In genomic region chr8:124663874-124664230, GRCm38 (mm10) we compare ENCODE assay signal across 7 mouse cellular contexts. TPM values are rescaled to one million over a fixed set of nuclear protein-coding genes. Genes with fewer than 3 reads are reported as not detected.
DNase-seq lines count a peak whose midpoint lies in the region; ATAC-seq and TF ChIP-seq lines count a peak whose summit lies in the region.

No protein-coding gene starts in this region.

- no peaks in the 10 kb centered on the region for H3K9me3 ChIP-seq in lung, postnatal 0 days (ENCODE audit: low read length)
- H3K9me3 ChIP-seq in forebrain, embryonic 12.5 days, result no peaks in the 10 kb centered on the region
- H3K9me3 ChIP-seq in limb, embryonic 12.5 days, result no peaks in the 10 kb centered on the region

- no peak for TF ChIP-seq EP300 in lung, postnatal 0 days (IDR thresholded peaks at IDR 0.05)

- 0 out of 2 replicates have a peak overlapping the region, but pooled peaks have one; percentile 84 for H3K4me3 ChIP-seq in lung, postnatal 0 days (ENCODE audit: low read depth, low read length)
- H3K4me3 ChIP-seq in forebrain, embryonic 12.5 days (replicated peaks), result peak overlapping the region; percentile 86
- peak overlapping the region; percentile 89 for H3K4me3 ChIP-seq in limb, embryonic 12.5 days (replicated peaks)

- WGBS in lung, postnatal 0 days, result 59% methylated on average over 4 of the region's 4 CpGs
- WGBS in forebrain, embryonic 12.5 days, result 43% methylated on average over 4 of the region's 4 CpGs
- WGBS in limb, embryonic 12.5 days, result 53% methylated on average over 4 of the region's 4 CpGs

- no peaks in the 10 kb centered on the region for H3K27me3 ChIP-seq in lung, postnatal 0 days (replicated peaks; ENCODE audit: insufficient read depth, low read length)
- no peaks in the 10 kb centered on the region for H3K27me3 ChIP-seq in forebrain, embryonic 12.5 days
- no peaks in the 10 kb centered on the region for H3K27me3 ChIP-seq in limb, embryonic 12.5 days
- no peaks in the 10 kb centered on the region for H3K27me3 ChIP-seq in splenic B cell, adult 2 months (ENCODE audit: control insufficient read depth, insufficient read depth, low read length, poor library complexity, severe bottlenecking)

- DNase-seq in lung, postnatal 0 days (ENCODE audit: low spot score), result peak; percentile 18
- DNase-seq in lung, postnatal 4 days, result no peak
- DNase-seq in splenic B cell, adult 2 months (ENCODE audit: low read depth, low spot score), result peak; percentile 25
- no peak for DNase-seq in MN1 (ENCODE audit: low spot score)
- no peak for DNase-seq in thymus, postnatal 14 days

- H3K36me3 ChIP-seq in lung, postnatal 0 days (ENCODE audit: insufficient read depth, low read length), result no peaks in the 10 kb centered on the region
- H3K36me3 ChIP-seq in forebrain, embryonic 12.5 days (replicated peaks), result no peaks in the 10 kb centered on the region
- peaks cover 6% of the 10 kb centered on the region; the same call in 1 of the 2 replicates for H3K36me3 ChIP-seq in limb, embryonic 12.5 days
- no peaks in the 10 kb centered on the region for H3K36me3 ChIP-seq in splenic B cell, adult 2 months (ENCODE audit: control insufficient read depth, insufficient read depth, low read length, poor library complexity, severe bottlenecking)

- peak overlapping the region; percentile 90; the same call in 1 of the 2 replicates for H3K4me2 ChIP-seq in lung, postnatal 0 days (replicated peaks; ENCODE audit: low read depth, low read length)
- peak overlapping the region; percentile 75 for H3K4me2 ChIP-seq in forebrain, embryonic 12.5 days
- H3K4me2 ChIP-seq in limb, embryonic 12.5 days, result peak overlapping the region; percentile 84

- peak overlapping the region; percentile 86 for H3K27ac ChIP-seq in lung, postnatal 0 days (ENCODE audit: low read length)
- peak overlapping the region; percentile 80 for H3K27ac ChIP-seq in forebrain, embryonic 12.5 days
- H3K27ac ChIP-seq in limb, embryonic 12.5 days, result peak overlapping the region; percentile 87

- peaks cover 16% of the 10 kb centered on the region; the same call in 1 of the 2 replicates for H3K4me1 ChIP-seq in lung, postnatal 0 days (ENCODE audit: insufficient read depth, low read depth, low read length)
- peaks cover 39% of the 10 kb centered on the region for H3K4me1 ChIP-seq in forebrain, embryonic 12.5 days
- peaks cover 37% of the 10 kb centered on the region for H3K4me1 ChIP-seq in limb, embryonic 12.5 days (replicated peaks)

- ATAC-seq in lung, postnatal 0 days, result no peak
- peak; percentile 15; the same call in 1 of the 2 replicates for ATAC-seq in forebrain, embryonic 12.5 days (ENCODE audit: low FRiP score)
- ATAC-seq in limb, embryonic 12.5 days (ENCODE audit: insufficient number of reproducible peaks, insufficient read depth, low FRiP score, low TSS enrichment, low read depth), result no peak

- no peak overlapping the region for H3K9ac ChIP-seq in lung, postnatal 0 days (replicated peaks; ENCODE audit: low read depth)
- H3K9ac ChIP-seq in forebrain, embryonic 12.5 days, result no peak overlapping the region; the same call in 1 of the 2 replicates
- peak overlapping the region; percentile 93 for H3K9ac ChIP-seq in limb, embryonic 12.5 days (replicated peaks)

- no peak; the same call in 1 of the 2 replicates for TF ChIP-seq CTCF in lung, postnatal 0 days (IDR thresholded peaks at IDR 0.05)

RNA-seq across cellular contexts. Expression of gene 2310022B05Rik, which starts 0.7 kb away (rescaled TPM):
- 25.2 and 26.0 TPM in 2 replicates for polyA plus RNA-seq in lung, postnatal 0 days (2015; fragmentation: Nextera tagmentation; extraction: Ambion mirVana)
- 22.8 and 23.1 TPM in 2 replicates for polyA plus RNA-seq in forebrain, embryonic 12.5 days (2016; fragmentation: Nextera tagmentation; extraction: Ambion mirVana)
- polyA plus RNA-seq in limb, embryonic 12.5 days (2016; fragmentation: Nextera tagmentation; extraction: Ambion mirVana), result 29.1 and 33.1 TPM in 2 replicates

RNA-seq across cellular contexts. Expression of gene Ttc13, which starts 57.9 kb away (rescaled TPM):
- 24.0 and 30.7 TPM in 2 replicates for polyA plus RNA-seq in lung, postnatal 0 days (2015; fragmentation: Nextera tagmentation; extraction: Ambion mirVana)
- 56.8 and 57.3 TPM in 2 replicates for polyA plus RNA-seq in forebrain, embryonic 12.5 days (2016; fragmentation: Nextera tagmentation; extraction: Ambion mirVana)
- polyA plus RNA-seq in limb, embryonic 12.5 days (2016; fragmentation: Nextera tagmentation; extraction: Ambion mirVana), result 51.4 and 52.0 TPM in 2 replicates

RNA-seq across cellular contexts. Expression of gene Arv1, which starts 58.1 kb away (rescaled TPM):
- 14.6 and 15.0 TPM in 2 replicates for polyA plus RNA-seq in lung, postnatal 0 days (2015; fragmentation: Nextera tagmentation; extraction: Ambion mirVana)
- polyA plus RNA-seq in forebrain, embryonic 12.5 days (2016; fragmentation: Nextera tagmentation; extraction: Ambion mirVana), result 35.5 and 35.7 TPM in 2 replicates
- polyA plus RNA-seq in limb, embryonic 12.5 days (2016; fragmentation: Nextera tagmentation; extraction: Ambion mirVana), result 29.2 and 34.2 TPM in 2 replicates

Comparison
In these comparisons a context has a peak if more than half of its experiments do, and no peak if none do; other contexts are left out.
1. DNase-seq: peak in lung, postnatal 0 days (single experiment) and splenic B cell, adult 2 months (single experiment); none in lung, postnatal 4 days (0 of 2), MN1 (single experiment) and thymus, postnatal 14 days (single experiment).
2. Peak in every context shown above with its lines, with median percentiles within 50 percentile points of each other: H3K27ac ChIP-seq, H3K4me2 ChIP-seq and H3K4me3 ChIP-seq.